Mouse (Mus musculus): ENCODE measurements at regions not wholly inside any gene's neighbourhood (a gene's known extent, or its start where the extent isn't known, plus 50 kb on each side); places are given as distances from the start of the nearest gene placed in this dataset.

GRCm38 (mm10) chr2:166237554-166238269 lies 82.2 kb upstream of the Sulf2 start:
- TF ChIP-seq ZNF384 (IDR thresholded peaks at IDR 0.05; ENCODE audit: low read depth, low read length) (no peak), MAFK (IDR thresholded peaks at IDR 0.05; ENCODE audit: insufficient read depth, low read depth, low read length) (no peak), HCFC1 (IDR thresholded peaks at IDR 0.05; ENCODE audit: borderline replicate concordance, insufficient read depth, low read length) (no peak), ZC3H11A (IDR thresholded peaks at IDR 0.05; ENCODE audit: borderline replicate concordance, low read depth, low read length) (no peak)
